Mouse (Mus musculus): ENCODE results near the gene Prkar2b. TPM values are rescaled to one million over a fixed set of nuclear protein-coding genes. Genes with fewer than 3 reads are reported as not detected.

Gene Prkar2b
- polyA plus RNA-seq, 1 experiment from 2014 or later: 70.4 TPM

GRCm38 (mm10) chr12:32008728-32009127 is 52.4 kb downstream of the Prkar2b start:
- no peak overlapping the region for H3K4me3 ChIP-seq (replicated peaks)
- H3K9me3 ChIP-seq (replicated peaks): no peaks in the 10 kb centered on the region
- no peaks in the 10 kb centered on the region for H3K27me3 ChIP-seq
- H3K4me2 ChIP-seq: no peak overlapping the region
- H3K4me1 ChIP-seq (replicated peaks): peaks cover 26% of the 10 kb centered on the region
- no peak overlapping the region for H3K9ac ChIP-seq
- no peak for ATAC-seq (ENCODE audit: insufficient read depth)
- H3K36me3 ChIP-seq (replicated peaks): peaks cover 28% of the 10 kb centered on the region; the same call in 1 of the 2 replicates
- WGBS (ENCODE audit: insufficient replicate concordance): 47% methylated on average over 5 of the region's 5 CpGs
- H3K27ac ChIP-seq (replicated peaks): 0 out of 2 replicates have a peak overlapping the region, but pooled peaks have one; percentile 67

DNA sequence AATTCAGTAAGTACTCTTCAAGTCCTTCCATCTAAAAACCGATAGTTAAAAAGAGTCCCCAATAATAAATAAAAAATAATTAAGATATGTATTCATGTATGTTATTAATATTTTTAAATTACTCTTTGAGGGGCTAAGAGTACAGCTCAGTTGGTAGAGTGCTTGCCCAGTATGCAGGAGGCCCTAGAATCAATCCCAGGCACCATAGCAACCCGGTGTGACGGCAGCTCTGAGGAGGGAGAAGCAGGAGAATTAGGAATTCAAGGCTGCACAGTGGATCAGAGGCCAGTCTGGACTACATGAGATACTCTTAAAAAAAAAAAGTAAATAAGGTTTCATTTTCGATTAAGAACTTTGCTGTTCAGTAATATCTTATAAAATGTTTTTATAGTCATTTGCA is 53.5 kb downstream of the Prkar2b start:
- ATAC-seq (ENCODE audit: insufficient read depth): no peak
- Histone ChIP-seq H3K27ac (replicated peaks) (no peak overlapping the region), H3K4me3 (replicated peaks) (no peak overlapping the region), H3K27me3 (no peaks in the 10 kb centered on the region), H3K9ac (no peak overlapping the region), H3K4me1 (replicated peaks) (peaks cover 26% of the 10 kb centered on the region), H3K9me3 (replicated peaks) (no peaks in the 10 kb centered on the region), H3K4me2 (no peak overlapping the region), H3K36me3 (replicated peaks) (peaks cover 21% of the 10 kb centered on the region; the same call in 1 of the 2 replicates)
- WGBS (ENCODE audit: insufficient replicate concordance): 90% methylated on average over 4 of the region's 4 CpGs

DNA sequence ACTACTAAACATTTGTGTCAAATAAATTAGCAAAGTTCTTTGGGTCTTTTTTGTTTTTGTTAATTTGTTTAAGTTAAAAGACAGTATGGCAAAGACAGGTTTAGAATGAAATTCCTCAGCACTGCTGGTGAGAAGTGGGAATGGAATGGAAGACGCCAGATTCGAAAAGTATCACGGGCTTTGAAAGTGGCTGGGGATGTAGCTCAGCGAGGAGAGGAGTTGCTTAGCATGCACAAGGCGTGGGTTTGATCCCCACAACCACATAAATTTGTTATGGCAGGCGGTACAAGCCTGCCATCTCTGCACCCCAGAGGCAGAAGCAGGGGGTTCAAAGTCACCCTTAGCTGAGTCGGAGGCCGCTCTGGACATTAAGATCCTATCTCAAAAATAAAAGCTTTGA is 54.1 kb downstream of the Prkar2b start:
- H3K9me3 ChIP-seq (replicated peaks): no peaks in the 10 kb centered on the region
- WGBS (ENCODE audit: insufficient replicate concordance): 92% methylated on average over 8 of the region's 8 CpGs
- ATAC-seq (ENCODE audit: insufficient read depth): no peak
- H3K36me3 ChIP-seq (replicated peaks): peaks cover 21% of the 10 kb centered on the region; the same call in 1 of the 2 replicates
- no peaks in the 10 kb centered on the region for H3K27me3 ChIP-seq
- H3K9ac ChIP-seq: no peak overlapping the region
- no peak overlapping the region for H3K27ac ChIP-seq (replicated peaks)
- H3K4me3 ChIP-seq (replicated peaks): no peak overlapping the region
- H3K4me1 ChIP-seq (replicated peaks): peaks cover 29% of the 10 kb centered on the region
- no peak overlapping the region for H3K4me2 ChIP-seq

GRCm38 (mm10) chr12:32006391-32006929 is 54.6 kb downstream of the Prkar2b start:
- H3K4me3 ChIP-seq (replicated peaks): no peak overlapping the region
- WGBS (ENCODE audit: insufficient replicate concordance): 87% methylated on average over 10 of the region's 10 CpGs
- no peak for ATAC-seq (ENCODE audit: insufficient read depth)
- H3K9ac ChIP-seq: no peak overlapping the region
- H3K27ac ChIP-seq (replicated peaks): no peak overlapping the region
- H3K4me2 ChIP-seq: no peak overlapping the region
- H3K9me3 ChIP-seq (replicated peaks): no peaks in the 10 kb centered on the region
- H3K4me1 ChIP-seq (replicated peaks): peaks cover 30% of the 10 kb centered on the region
- H3K27me3 ChIP-seq: no peaks in the 10 kb centered on the region
- H3K36me3 ChIP-seq (replicated peaks): peaks cover 25% of the 10 kb centered on the region

DNA sequence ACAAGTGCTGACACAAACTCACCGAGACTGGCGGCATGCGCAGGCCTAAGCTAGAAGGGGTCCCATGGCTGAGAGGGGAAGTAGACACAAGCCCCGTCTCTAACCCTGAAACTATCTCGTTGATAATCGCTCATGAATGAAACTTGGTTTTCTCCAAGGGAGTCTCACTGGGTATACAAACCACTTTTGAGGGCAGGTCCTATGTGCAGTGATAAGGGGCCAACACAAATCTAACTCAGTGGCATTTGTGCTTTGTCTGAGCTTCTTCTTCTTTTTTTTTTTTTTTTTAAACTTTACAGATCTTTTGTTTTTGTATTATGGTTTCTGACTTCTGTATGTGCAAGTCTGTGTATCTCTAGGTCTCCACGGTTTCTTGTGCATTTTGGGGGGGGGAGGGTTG is 60.6 kb downstream of the Prkar2b start:
- Histone ChIP-seq H3K4me1 (replicated peaks) (peaks cover 45% of the 10 kb centered on the region), H3K9ac (no peak overlapping the region), H3K27ac (replicated peaks) (no peak overlapping the region), H3K4me2 (no peak overlapping the region), H3K4me3 (replicated peaks) (no peak overlapping the region), H3K9me3 (replicated peaks) (no peaks in the 10 kb centered on the region), H3K36me3 (replicated peaks) (peaks cover 23% of the 10 kb centered on the region), H3K27me3 (no peaks in the 10 kb centered on the region)
- WGBS (ENCODE audit: insufficient replicate concordance): 27% methylated on average over 7 of the region's 7 CpGs
- no peak for ATAC-seq (ENCODE audit: insufficient read depth)

GRCm38 (mm10) chr12:31998706-31999105 is 62.4 kb downstream of the Prkar2b start:
- peaks cover 27% of the 10 kb centered on the region for H3K36me3 ChIP-seq (replicated peaks)
- H3K4me1 ChIP-seq (replicated peaks): peaks cover 50% of the 10 kb centered on the region
- 52% methylated on average over 5 of the region's 5 CpGs for WGBS (ENCODE audit: insufficient replicate concordance)
- H3K4me2 ChIP-seq: no peak overlapping the region
- H3K27ac ChIP-seq (replicated peaks): no peak overlapping the region; the same call in 1 of the 2 replicates
- no peak overlapping the region for H3K9ac ChIP-seq
- H3K27me3 ChIP-seq: no peaks in the 10 kb centered on the region
- no peak for ATAC-seq (ENCODE audit: insufficient read depth)
- H3K4me3 ChIP-seq (replicated peaks): no peak overlapping the region
- no peaks in the 10 kb centered on the region for H3K9me3 ChIP-seq (replicated peaks)

GRCm38 (mm10) chr12:31997328-31997878 is 63.7 kb downstream of the Prkar2b start:
- no peaks in the 10 kb centered on the region for H3K27me3 ChIP-seq
- H3K36me3 ChIP-seq (replicated peaks): peaks cover 40% of the 10 kb centered on the region
- H3K4me1 ChIP-seq (replicated peaks): peaks cover 50% of the 10 kb centered on the region
- peak overlapping the region; percentile 27; the same call in 1 of the 2 replicates for H3K4me2 ChIP-seq
- H3K27ac ChIP-seq (replicated peaks): peak overlapping the region; percentile 83
- no peak overlapping the region for H3K9ac ChIP-seq
- 35% methylated on average over 3 of the region's 3 CpGs for WGBS (ENCODE audit: insufficient replicate concordance)
- no peak for ATAC-seq (ENCODE audit: insufficient read depth)
- no peak overlapping the region for H3K4me3 ChIP-seq (replicated peaks)
- no peaks in the 10 kb centered on the region for H3K9me3 ChIP-seq (replicated peaks)

GRCm38 (mm10) chr12:31996877-31997276 is 64.2 kb downstream of the Prkar2b start:
- no peaks in the 10 kb centered on the region for H3K27me3 ChIP-seq
- ATAC-seq (ENCODE audit: insufficient read depth): peak; percentile 87
- no peak overlapping the region for H3K4me3 ChIP-seq (replicated peaks)
- peaks cover 45% of the 10 kb centered on the region for H3K36me3 ChIP-seq (replicated peaks)
- H3K9ac ChIP-seq: no peak overlapping the region
- WGBS (ENCODE audit: insufficient replicate concordance): 13% methylated on average over 5 of the region's 5 CpGs
- no peaks in the 10 kb centered on the region for H3K9me3 ChIP-seq (replicated peaks)
- H3K27ac ChIP-seq (replicated peaks): peak overlapping the region; percentile 83
- peak overlapping the region; percentile 27; the same call in 1 of the 2 replicates for H3K4me2 ChIP-seq
- H3K4me1 ChIP-seq (replicated peaks): peaks cover 47% of the 10 kb centered on the region

DNA sequence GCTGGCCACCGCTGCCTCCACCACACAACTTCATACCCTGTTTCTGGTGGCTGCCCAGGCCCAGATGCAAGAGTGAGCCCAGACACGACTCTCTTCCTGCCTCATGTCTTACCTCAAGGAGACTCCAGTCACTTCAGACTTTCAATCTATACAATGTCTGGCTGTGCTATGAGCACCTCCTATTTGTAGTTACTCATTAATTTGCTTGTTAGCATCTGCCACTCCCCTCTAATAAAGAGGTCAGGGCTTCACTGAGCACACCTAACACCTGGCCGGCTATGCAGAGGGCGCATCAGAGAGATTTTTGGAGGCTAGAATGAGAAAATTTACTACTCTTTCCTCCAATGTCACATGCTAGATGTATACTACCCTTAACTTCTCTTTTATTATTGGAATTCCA is 70.5 kb downstream of the Prkar2b start:
- 91% methylated on average over 4 of the region's 4 CpGs for WGBS (ENCODE audit: insufficient replicate concordance)
- peaks cover 76% of the 10 kb centered on the region for H3K36me3 ChIP-seq (replicated peaks)
- no peaks in the 10 kb centered on the region for H3K27me3 ChIP-seq
- H3K4me3 ChIP-seq (replicated peaks): no peak overlapping the region
- no peaks in the 10 kb centered on the region for H3K9me3 ChIP-seq (replicated peaks)
- no peak overlapping the region for H3K9ac ChIP-seq
- H3K4me1 ChIP-seq (replicated peaks): peaks cover 33% of the 10 kb centered on the region
- ATAC-seq (ENCODE audit: insufficient read depth): no peak
- H3K27ac ChIP-seq (replicated peaks): no peak overlapping the region
- H3K4me2 ChIP-seq: no peak overlapping the region

- Histone ChIP-seq H3K27me3 (no peaks in the 10 kb centered on the region), H3K9ac (no peak overlapping the region), H3K9me3 (replicated peaks) (no peaks in the 10 kb centered on the region), H3K27ac (replicated peaks) (no peak overlapping the region), H3K4me3 (replicated peaks) (no peak overlapping the region), H3K36me3 (replicated peaks) (peaks cover 85% of the 10 kb centered on the region), H3K4me1 (replicated peaks) (peaks cover 33% of the 10 kb centered on the region), H3K4me2 (no peak overlapping the region)
- ATAC-seq (ENCODE audit: insufficient read depth): peak; percentile 44; the same call in 1 of the 2 replicates
These were observed 71.4 kb downstream of the Prkar2b start for GRCm38 (mm10) chr12:31989726-31990125.

GRCm38 (mm10) chr12:31986463-31986862 is 74.6 kb downstream of the Prkar2b start:
- peaks cover 85% of the 10 kb centered on the region for H3K36me3 ChIP-seq (replicated peaks)
- 73% methylated on average over 2 of the region's 2 CpGs for WGBS (ENCODE audit: insufficient replicate concordance)

GRCm38 (mm10) chr12:31985738-31986137 is 75.4 kb downstream of the Prkar2b start:
- ATAC-seq (ENCODE audit: insufficient read depth): no peak
- H3K4me1 ChIP-seq (replicated peaks): peaks cover 23% of the 10 kb centered on the region
- H3K4me3 ChIP-seq (replicated peaks): no peak overlapping the region
- no peak overlapping the region for H3K27ac ChIP-seq (replicated peaks)
- H3K27me3 ChIP-seq: no peaks in the 10 kb centered on the region
- WGBS (ENCODE audit: insufficient replicate concordance): 82% methylated on average over 6 of the region's 6 CpGs
- H3K9me3 ChIP-seq (replicated peaks): no peaks in the 10 kb centered on the region
- H3K4me2 ChIP-seq: no peak overlapping the region
- no peak overlapping the region for H3K9ac ChIP-seq
- H3K36me3 ChIP-seq (replicated peaks): peaks cover 85% of the 10 kb centered on the region

More at GRCm38 (mm10) chr12:31986463-31986862, 74.6 kb downstream of the Prkar2b start:
- no peak overlapping the region for H3K9ac ChIP-seq
- no peak overlapping the region for H3K4me2 ChIP-seq
- H3K27me3 ChIP-seq: no peaks in the 10 kb centered on the region
- no peak overlapping the region for H3K27ac ChIP-seq (replicated peaks)
- H3K4me1 ChIP-seq (replicated peaks): peaks cover 24% of the 10 kb centered on the region
- no peak overlapping the region for H3K4me3 ChIP-seq (replicated peaks)
- no peaks in the 10 kb centered on the region for H3K9me3 ChIP-seq (replicated peaks)
- no peak for ATAC-seq (ENCODE audit: insufficient read depth)
